Mouse (Mus musculus) erythroid progenitor cell, adult 5-6 weeks (primary cell): ENCODE measurements around the gene Lin37. TPM values are rescaled to one million over a fixed set of nuclear protein-coding genes. Genes with fewer than 3 reads are reported as not detected.

Source experiments
- ATAC-seq: replicated peaks from 2 replicates; pipeline ENCODE4 v1.8.0; 2016; ENCODE audit warnings: moderate number of reproducible peaks, mild to moderate bottlenecking, moderate TSS enrichment, inconsistent platforms; ENCODE audit not compliant: poor library complexity, low FRiP score, severe bottlenecking
- total RNA-seq, 2 experiments: library from RNA; stranded (forward) in 1 of 2; stranded (reverse) in 1 of 2; fragments of 150-400 nt in 1 of 2; fragments of 186-747, 209-891 nt in 1 of 2; gene quantifications; 2 replicates each; pipeline versions ENCODE4 v1.2.3 to v1.2.4; 2015 to 2017; ENCODE audit warnings: low replicate concordance in 2 of 2

The Lin37 gene
- total RNA-seq, 2 experiments from 2014 or later, result 22.3 to 56.2 TPM

GRCm38 (mm10) chr7:30587842-30588667, 28.4 kb upstream of the Lin37 start:
- ATAC-seq, result no peak

- no peak for ATAC-seq
These were observed 26.9 kb upstream of the Lin37 start for GRCm38 (mm10) chr7:30586455-30587020.

GRCm38 (mm10) chr7:30585170-30585569, 25.5 kb upstream of the Lin37 start:
- ATAC-seq, result no peak

- no peak for ATAC-seq
These were observed 24.7 kb upstream of the Lin37 start for GRCm38 (mm10) chr7:30584339-30584738.

- ATAC-seq, result no peak
These were observed 21.9 kb upstream of the Lin37 start for GRCm38 (mm10) chr7:30581547-30581946.

GRCm38 (mm10) chr7:30579950-30580349, 20.3 kb upstream of the Lin37 start:
- ATAC-seq, result no peak

GRCm38 (mm10) chr7:30572969-30573368, 13.3 kb upstream of the Lin37 start:
- ATAC-seq, result peak; percentile 90

- ATAC-seq, result peak; percentile 54
These were observed 12.8 kb upstream of the Lin37 start for GRCm38 (mm10) chr7:30572389-30572788.

GRCm38 (mm10) chr7:30567555-30567954, 7.9 kb upstream of the Lin37 start:
- no peak for ATAC-seq

- no peak for ATAC-seq
These were observed 6.4 kb upstream of the Lin37 start for GRCm38 (mm10) chr7:30566033-30566432.

- ATAC-seq, result no peak
These were observed 5.4 kb upstream of the Lin37 start, which contains the start of gene Igflr1 for GRCm38 (mm10) chr7:30564970-30565571. Gene Igflr1 (plus strand): TSS chr7:30565427.

GRCm38 (mm10) chr7:30563906-30564280, 4.3 kb upstream of the Lin37 start:
- no peak for ATAC-seq

- peak; percentile 73 for ATAC-seq
These were observed 3.7 kb upstream of the Lin37 start, which contains the start of the genes U2af1l4, Gm49396 and Psenen for GRCm38 (mm10) chr7:30563117-30563905. Gene U2af1l4 (plus strand): TSS chr7:30563301. Gene Gm49396 (plus strand): TSS chr7:30563344. Gene Psenen (minus strand): TSS chr7:30563627.

- peak; percentile 10 for ATAC-seq
These were observed 3.0 kb upstream of the Lin37 start for GRCm38 (mm10) chr7:30562526-30563116.

- no peak for ATAC-seq
These were observed 658 bp upstream of the Lin37 start for GRCm38 (mm10) chr7:30560296-30560695.

- peak; percentile 57 for ATAC-seq
These were observed 789 bp downstream of the Lin37 start for GRCm38 (mm10) chr7:30558656-30559442.

GRCm38 (mm10) chr7:30557901-30558514, 1.6 kb downstream of the Lin37 start:
- no peak for ATAC-seq

- no peak for ATAC-seq
These were observed 2.6 kb downstream of the Lin37 start for GRCm38 (mm10) chr7:30556894-30557536.
